Mouse (Mus musculus) CD4-positive helper T cell, adult 2 months (primary cell): ENCODE results near the gene Rasl11a.
"Not testable (repeated sequence)": the region's sequence is repeated elsewhere in the genome, so short reads cannot be mapped to it uniquely, and the experiment has no call there.

ENCODE experiments used
- DNase-seq: peaks from one replicate; pipeline ENCODE4 v3.0.0-alpha.2; 2012; ENCODE audit warnings: low read depth, missing footprints, low spot score

Gene Rasl11a

GRCm38 (mm10) chr5:146841996-146842395, 2.9 kb upstream of the Rasl11a start:
- no peak for DNase-seq

DNA sequence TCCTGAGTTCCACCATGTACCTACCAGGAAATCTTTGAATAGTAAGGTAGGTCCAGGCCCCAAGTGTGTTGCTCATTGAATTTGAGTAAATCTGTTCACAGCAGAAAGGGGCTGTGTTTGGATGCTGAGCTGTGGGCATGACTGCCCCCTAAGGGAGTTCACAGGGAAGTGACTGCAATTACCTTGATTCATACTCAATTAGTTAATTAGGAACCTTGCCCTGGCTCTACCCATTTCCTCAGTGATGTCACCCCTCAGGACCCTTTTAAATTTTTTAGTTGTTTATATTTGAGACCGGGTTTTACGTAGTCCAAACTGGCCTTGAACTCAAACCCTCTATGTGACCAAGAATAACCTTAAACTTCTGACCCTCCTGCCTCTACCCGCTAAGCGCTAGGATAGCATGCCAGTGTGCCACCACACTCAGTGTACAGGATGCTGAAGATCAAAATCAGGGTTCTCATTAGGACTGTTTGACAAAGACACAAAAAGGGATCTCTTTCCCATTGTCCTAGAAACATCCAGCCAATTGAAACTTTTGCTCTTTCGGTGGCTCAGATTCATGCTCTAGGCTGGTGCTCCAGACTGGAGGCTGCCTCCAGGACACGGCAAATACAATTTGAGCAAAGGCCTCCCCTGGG, 450 bp upstream of the Rasl11a start:
- no peak for DNase-seq

DNA sequence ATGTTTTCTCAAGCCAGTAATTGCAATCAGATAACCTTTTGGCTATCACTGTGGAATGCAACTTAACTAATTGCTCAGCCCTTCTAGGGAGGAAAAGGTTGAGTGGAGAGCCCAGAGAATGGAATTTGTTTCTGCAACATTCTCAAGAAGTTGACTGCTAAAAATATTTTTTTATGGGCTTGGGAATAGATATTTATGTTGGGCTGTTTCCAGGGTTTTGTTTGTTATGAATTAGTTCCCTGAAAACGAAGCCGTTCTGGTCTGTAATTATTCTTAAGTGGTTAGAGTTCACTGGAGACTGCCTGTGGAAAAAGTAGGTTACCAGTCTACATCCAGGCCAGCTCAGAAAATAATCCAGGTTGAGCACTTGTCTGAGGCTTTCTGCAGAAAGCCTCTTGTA, 1.6 kb downstream of the Rasl11a start:
- DNase-seq, result no peak

DNA sequence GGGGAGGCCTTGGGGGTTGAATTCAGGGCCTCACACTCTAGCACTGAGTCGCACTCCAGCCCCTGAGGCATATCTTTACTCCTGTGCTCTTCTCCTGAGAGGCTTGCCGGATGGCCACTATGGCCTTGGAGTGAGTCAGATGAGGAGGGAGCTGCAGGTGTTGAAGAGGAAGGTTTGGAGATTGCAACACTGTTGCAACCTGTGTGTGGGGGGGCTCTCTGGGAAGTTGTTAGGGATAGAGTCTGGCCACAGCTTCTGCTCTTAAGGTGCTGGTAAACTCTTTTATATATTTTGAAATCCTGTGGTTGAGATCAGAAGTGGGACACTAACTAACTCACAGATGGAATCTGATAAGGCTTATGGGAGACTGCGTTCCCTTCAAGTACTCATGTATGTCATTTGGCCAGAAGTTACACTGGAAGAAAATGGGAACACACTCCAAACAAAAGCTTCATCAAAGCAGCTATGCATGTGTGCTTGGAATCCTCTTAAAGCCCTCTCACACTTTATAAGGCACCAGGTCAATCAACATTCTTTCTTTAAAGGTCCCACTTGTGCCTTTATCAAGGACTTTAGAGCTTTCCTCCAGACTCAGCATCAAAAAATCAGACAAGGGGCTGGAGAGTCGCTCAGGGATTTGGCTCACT, 4.2 kb downstream of the Rasl11a start:
- DNase-seq, result no peak

- no peak for DNase-seq
These were observed 11.2 kb downstream of the Rasl11a start for GRCm38 (mm10) chr5:146856106-146856505.

- DNase-seq, result peak; percentile 66
These were observed 12.7 kb downstream of the Rasl11a start for GRCm38 (mm10) chr5:146857620-146858019.

GRCm38 (mm10) chr5:146858772-146859171, 13.9 kb downstream of the Rasl11a start:
- no peak for DNase-seq

DNA sequence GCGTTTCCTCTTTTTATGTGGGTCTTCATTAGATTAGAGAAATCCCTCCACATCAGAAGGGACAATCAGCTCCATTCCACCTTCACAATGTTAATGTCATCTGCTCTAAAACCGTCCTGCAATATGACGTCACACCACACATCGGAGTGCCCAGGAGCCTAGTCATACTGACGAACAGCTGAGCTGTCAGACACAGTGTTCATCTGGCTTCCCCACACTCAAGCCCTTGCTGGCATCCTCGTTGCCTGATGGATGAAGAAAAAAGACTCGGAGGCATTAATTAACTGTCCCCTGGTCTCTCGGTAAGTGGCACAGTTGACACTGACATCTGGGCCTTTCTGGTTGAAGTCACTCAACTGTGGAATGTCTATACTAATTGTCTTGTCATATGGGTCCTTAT, 14.4 kb downstream of the Rasl11a start:
- DNase-seq, result no peak

DNA sequence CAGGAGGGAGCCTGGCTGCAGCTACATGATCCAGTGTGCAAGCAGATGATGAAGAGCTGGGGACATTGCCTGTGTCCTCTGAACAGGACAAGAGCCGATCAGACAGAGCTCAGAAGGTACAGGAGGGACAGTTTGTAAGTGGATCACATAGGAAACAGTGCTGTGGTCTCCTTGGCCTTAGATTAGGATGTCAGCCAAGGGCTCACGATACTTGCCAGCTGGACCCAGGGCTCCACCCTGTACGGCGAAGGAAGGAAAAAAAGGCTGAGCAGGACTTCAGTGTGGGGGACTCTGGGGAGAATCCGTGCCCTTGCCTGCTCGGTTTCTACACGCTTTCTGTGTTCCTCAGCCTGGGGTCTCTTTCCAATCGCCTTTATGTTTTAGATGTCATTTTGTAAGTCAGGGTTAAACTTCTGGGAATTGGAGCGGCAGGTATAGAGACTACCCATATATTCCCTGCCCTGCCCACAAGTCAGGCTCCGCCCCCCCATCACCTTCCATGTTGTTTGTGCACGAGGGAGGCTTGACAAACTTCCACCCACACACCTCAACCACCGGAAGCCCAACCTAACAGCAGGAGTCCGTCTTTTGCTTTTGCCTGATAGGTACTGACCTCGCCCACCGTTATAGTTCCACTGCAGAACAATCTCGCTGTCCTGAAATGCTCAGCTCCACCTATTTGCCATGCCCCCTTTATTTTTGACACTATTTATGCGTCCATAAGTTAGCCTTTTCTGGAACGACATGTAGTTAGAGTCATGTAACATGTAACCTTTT, 15.5 kb downstream of the Rasl11a start:
- peak; percentile 52 for DNase-seq

DNA sequence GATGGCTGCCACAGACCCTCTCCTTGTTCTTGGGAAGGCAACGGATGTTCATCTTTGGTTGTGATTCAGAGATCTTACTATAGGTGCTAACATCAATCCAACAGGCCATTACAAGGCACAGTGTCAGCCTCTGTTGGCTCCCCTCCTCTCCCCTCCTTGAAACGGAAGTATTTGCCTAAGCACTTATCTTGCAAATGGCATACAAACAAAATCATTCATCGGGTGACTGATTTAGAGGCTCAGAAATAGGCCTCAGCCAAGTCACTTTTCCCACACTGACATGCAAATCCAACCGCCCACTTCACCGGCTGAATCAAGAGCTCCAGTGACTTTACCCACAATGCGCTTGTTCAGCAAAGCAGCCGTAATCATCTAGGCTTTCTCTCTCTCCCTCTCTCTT, 16.7 kb downstream of the Rasl11a start:
- peak; percentile 60 for DNase-seq

DNA sequence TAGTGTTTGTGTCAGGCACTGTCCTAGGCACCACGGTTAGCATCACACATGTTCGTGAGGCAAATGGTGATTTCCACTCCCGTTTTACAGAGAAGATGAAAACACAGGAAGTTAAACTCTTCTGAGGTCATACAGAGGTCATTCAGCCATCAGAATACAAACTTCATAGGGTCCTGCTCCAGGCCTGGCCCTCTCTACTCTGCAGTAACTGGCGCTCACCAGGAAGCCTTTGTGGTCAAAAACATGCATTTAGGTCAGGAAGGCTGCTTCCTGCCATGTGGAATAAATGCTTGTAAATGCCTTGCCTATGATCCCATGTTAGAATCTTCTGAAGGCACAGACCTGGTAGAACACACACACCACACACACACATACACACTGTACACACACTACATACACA, 20.6 kb downstream of the Rasl11a start:
- peak; percentile 42 for DNase-seq

- DNase-seq, result no peak
These were observed 21.4 kb downstream of the Rasl11a start for GRCm38 (mm10) chr5:146866277-146866676.

DNA sequence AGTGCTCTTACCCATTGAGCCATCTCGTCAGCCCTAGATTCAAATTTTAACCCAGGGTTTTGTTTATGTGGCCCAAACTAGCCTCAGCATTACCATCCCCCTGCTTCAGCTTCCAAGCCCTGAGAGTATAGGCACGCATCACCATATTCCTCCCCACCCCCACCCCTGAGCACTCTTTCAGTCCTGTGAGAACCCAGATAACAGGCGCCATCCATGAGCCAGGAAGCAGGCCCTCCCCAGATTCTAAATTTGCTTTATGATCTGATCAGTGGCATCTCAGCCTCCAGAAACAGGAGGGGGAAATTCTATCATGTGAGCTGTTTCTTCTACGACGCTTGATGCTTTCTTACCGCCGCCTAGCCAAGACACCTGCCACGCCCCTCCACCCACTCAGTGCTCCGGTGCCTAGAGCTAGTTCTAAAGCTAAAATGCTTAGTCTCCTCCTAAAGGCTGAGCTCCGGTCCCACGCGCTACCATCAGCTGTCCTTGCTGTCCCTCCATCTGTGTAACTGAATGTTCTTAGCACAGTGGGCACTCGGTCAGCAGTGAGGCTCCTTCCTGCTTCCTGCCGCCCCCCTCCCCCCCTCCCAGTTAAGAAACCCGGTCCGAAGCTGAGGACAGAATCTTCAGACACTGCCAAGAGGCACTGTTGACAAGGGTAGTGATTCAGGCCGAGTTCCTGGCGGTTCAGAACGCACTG, 22.5 kb downstream of the Rasl11a start:
- DNase-seq, result peak; percentile 91

- DNase-seq, result no peak
These were observed 23.1 kb downstream of the Rasl11a start for GRCm38 (mm10) chr5:146867946-146868314.

- no peak for DNase-seq
These were observed 28.2 kb downstream of the Rasl11a start for GRCm38 (mm10) chr5:146872981-146873631.

GRCm38 (mm10) chr5:146876024-146876423, 31.2 kb downstream of the Rasl11a start:
- DNase-seq, result no peak

- not testable (repeated sequence) for DNase-seq
These were observed 33.0 kb downstream of the Rasl11a start for GRCm38 (mm10) chr5:146877882-146878281.

GRCm38 (mm10) chr5:146882261-146882660, 37.4 kb downstream of the Rasl11a start:
- peak; percentile 48 for DNase-seq

GRCm38 (mm10) chr5:146883053-146883452, 38.2 kb downstream of the Rasl11a start:
- no peak for DNase-seq

DNA sequence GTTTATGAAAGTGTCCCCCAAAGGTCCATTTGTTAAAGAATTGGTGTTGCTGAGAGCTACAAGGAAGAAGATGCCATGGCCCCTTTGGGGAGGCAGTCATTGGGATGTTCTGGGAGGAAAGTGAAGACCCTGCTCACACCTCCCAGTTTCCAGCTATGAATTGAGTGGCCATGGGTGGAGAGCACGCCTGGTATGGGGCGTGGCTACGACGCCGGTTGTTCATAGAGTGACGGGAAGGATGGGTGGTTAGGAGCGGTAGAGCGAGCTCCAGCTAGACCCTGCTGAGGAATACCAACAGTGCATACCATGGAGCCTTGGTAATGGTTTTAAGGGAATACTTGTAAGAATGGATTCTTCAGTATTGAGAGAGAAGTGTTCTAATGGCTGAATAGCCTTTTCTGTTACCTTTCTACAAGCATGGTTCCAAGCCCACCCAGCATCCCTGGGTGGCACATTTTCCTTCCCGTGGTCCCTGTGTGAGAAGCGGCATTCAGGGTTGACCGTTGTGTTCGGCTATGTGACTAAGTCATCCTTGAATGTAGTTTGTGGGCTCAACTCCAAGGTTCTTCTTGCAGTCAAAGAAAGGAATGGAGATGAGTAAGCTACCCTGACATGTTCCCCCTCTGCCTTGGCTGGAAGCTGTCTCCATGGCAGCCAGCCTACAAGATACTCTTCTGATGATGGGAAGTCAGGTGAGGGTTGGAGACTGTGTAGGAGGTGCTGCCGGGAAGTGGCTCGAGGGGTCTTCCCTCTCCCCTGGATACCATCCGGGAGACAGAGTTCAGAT, 38.8 kb downstream of the Rasl11a start:
- no peak for DNase-seq

DNA sequence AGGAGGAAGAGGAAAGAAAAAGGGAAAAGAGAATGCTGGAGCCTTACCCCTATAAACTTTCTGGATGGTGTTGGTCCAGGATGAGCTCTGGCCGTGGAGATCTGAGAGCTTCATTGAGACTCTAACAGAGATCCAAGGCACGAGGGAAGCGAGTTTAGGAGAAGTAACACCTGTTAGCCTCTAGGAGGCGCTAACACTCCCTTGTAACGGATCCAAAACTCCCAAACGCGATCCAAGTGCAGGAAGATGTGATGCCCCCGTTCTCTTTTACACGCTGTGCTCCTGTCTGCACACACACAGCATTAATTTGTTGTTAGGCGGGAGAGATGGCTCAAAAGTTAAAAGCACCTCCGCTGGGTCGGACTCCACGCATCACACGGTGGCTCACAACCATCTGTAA, 46.3 kb downstream of the Rasl11a start:
- peak; percentile 32 for DNase-seq
